ENCODE assay signal across 9 mouse cellular contexts in genomic region chr1:156217393-156217792, GRCm38 (mm10). TPM values are rescaled to one million over a fixed set of nuclear protein-coding genes. Genes with fewer than 3 reads are reported as not detected.
DNase-seq lines count a peak whose midpoint lies in the region; ATAC-seq lines count a peak whose summit lies in the region.
"Had no signal": no experiment of that assay in that cellular context is flagged by ENCODE, and none has a peak within 500 bp of the region (broad histone marks: within the 10 kb centered on the region; RNA-seq: fewer than 3 reads in every experiment).

No protein-coding gene starts in this region.

- intact Hi-C loops in heart, postnatal 14 days (cut with DNase I): no loop called here

- ATAC-seq in monocyte, adult 5-6 weeks (replicated peaks; ENCODE audit: insufficient number of reproducible peaks, low FRiP score, low TSS enrichment, poor library complexity, severe bottlenecking): no peak

- peak; percentile 33 to 36 for DNase-seq in monocyte, adult 2 months (ENCODE audit: low read depth in 1 of 2, low spot score in 2 of 2)
- DNase-seq in brain, adult 2 months (ENCODE audit: low read depth, low spot score): peak; percentile 57
- peak; percentile 15 to 41 for DNase-seq in heart, postnatal 14 days
- DNase-seq in cerebellum, postnatal 10 days: no peak
- DNase-seq in layer of hippocampus, adult 11-12 months (ENCODE audit: low spot score): no peak
- no peak for DNase-seq in left cerebral cortex, adult 8-10 months (ENCODE audit: low spot score in 2 of 2)

- H3K9me3 ChIP-seq in megakaryocyte, embryonic 14.5 days: no peaks in the 10 kb centered on the region
- H3K9me3 ChIP-seq: embryonic facial prominence, embryonic 13.5 days had no signal

- peaks cover 3% of the 10 kb centered on the region for H3K27me3 ChIP-seq in megakaryocyte, embryonic 14.5 days (replicated peaks)
- H3K27me3 ChIP-seq: embryonic facial prominence, embryonic 13.5 days had no signal

- peaks cover 70% of the 10 kb centered on the region for H3K4me1 ChIP-seq in megakaryocyte, embryonic 14.5 days
- H3K4me1 ChIP-seq: embryonic facial prominence, embryonic 13.5 days had no signal

- H3K4me3 ChIP-seq in megakaryocyte, embryonic 14.5 days (replicated peaks): peak overlapping the region; percentile 56
- H3K4me3 ChIP-seq: embryonic facial prominence, embryonic 13.5 days had no signal

- H3K36me3 ChIP-seq in megakaryocyte, embryonic 14.5 days (replicated peaks; ENCODE audit: low read length): no peaks in the 10 kb centered on the region
- H3K36me3 ChIP-seq: embryonic facial prominence, embryonic 13.5 days had no signal

RNA-seq across cellular contexts. Expression of gene Fam163a, which starts 12.6 kb away (rescaled TPM):
- total RNA-seq in monocyte, adult 5-6 weeks (2017): not detected in 3 replicates
- under 1 TPM; 0.07 to 0.19 TPM for total RNA-seq in heart, postnatal 14 days (2021)
- polyA plus RNA-seq in megakaryocyte, embryonic 14.5 days (2012; ENCODE audit: insufficient read depth, low replicate concordance): 0.56 and 0.87 TPM in 2 replicates
- total RNA-seq in left cerebral cortex, adult 8-10 months (2022): 1 to 10 TPM; 6.9 to 8.0 (median 7.4) TPM

Comparison
In these comparisons a context has a peak if more than half of its experiments do, and no peak if none do; other contexts are left out.
1. DNase-seq: peak in monocyte, adult 2 months (2 of 2), brain, adult 2 months (single experiment) and heart, postnatal 14 days (2 of 2); none in cerebellum, postnatal 10 days (0 of 2), layer of hippocampus, adult 11-12 months (single experiment) and left cerebral cortex, adult 8-10 months (0 of 2).